Mouse (Mus musculus): ENCODE measurements around the gene Ntrk3. TPM values are rescaled to one million over a fixed set of nuclear protein-coding genes. Genes with fewer than 3 reads are reported as not detected.

Gene Ntrk3
- polyA plus RNA-seq (2016; fragmentation: Nextera tagmentation; extraction: Ambion mirVana), result 0.24 and 0.79 TPM in 2 replicates

DNA sequence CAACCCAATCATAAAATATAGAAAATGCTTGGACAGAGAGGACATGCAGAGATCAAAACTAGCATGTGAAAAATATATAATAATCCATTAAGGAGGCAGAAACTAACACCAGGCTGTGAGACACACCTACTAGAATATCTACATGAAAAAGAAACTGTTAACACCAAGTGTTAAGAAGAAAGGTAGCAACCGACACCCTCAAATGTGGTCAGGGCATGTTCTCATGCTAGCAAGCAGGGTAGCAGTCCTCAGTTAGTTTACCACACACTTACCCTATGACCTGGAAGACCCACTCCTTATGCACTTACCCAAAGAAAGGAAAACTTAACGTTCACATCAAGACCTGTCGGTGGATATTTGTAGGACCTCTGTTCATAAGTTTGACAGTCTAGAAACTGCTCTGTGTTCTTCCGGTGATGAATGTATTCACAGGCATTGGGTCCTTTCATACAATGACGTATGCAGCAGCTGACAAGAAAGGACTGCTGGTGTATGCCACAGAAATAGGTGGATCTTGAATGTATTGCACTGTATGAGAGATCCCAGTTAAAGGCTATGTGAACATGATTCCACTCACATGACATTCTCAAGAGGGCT, at the start of gene Ntrk3:
TSS of gene Ntrk3 (minus strand) at position 399 of the 597 bp plus-strand sequence.
- WGBS (ENCODE audit: insufficient replicate concordance), result 66% methylated on average over 5 of the region's 5 CpGs
- no peak within 1 kb of the TSS for H3K4me3 ChIP-seq
- H3K27ac ChIP-seq, result no peak within 1 kb of the TSS
- ATAC-seq, result no peak
- no peaks in the 10 kb centered on the region for H3K27me3 ChIP-seq (replicated peaks)
- H3K9me3 ChIP-seq (replicated peaks), result no peaks in the 10 kb centered on the region
- no peaks in the 10 kb centered on the region for H3K4me1 ChIP-seq
- H3K4me2 ChIP-seq, result no peak within 1 kb of the TSS
- H3K9ac ChIP-seq, result no peak within 1 kb of the TSS
- H3K36me3 ChIP-seq, result no peaks in the 10 kb centered on the region

DNA sequence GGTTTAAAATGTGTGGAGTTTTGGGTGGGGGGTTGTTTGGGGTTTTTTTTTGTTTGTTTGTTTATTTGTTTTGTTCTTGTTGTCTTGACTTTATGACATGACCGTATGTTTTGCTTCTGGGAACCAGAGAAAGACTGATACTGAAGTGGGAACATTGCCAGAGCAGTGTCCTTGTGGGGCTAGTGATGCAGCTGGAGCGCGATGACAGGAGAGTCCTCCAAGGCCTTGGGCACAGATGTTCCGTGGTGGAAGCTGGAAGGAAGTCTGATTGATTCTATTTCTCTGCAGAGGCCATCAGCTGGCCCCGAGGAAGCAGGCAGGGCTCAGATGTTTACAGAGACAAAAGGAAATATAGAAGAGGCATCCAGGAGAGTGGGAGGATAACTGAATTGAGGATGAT, 48.1 kb upstream of the Ntrk3 start:
- no peaks in the 10 kb centered on the region for H3K9me3 ChIP-seq (replicated peaks)
- H3K4me3 ChIP-seq, result no peak overlapping the region
- no peak for ATAC-seq
- H3K4me2 ChIP-seq, result no peak overlapping the region
- H3K36me3 ChIP-seq, result peaks cover 62% of the 10 kb centered on the region
- H3K4me1 ChIP-seq, result peaks cover 39% of the 10 kb centered on the region
- H3K27me3 ChIP-seq (replicated peaks), result no peaks in the 10 kb centered on the region
- 74% methylated on average over 5 of the region's 5 CpGs for WGBS (ENCODE audit: insufficient replicate concordance)
- no peak overlapping the region for H3K27ac ChIP-seq
- no peak overlapping the region for H3K9ac ChIP-seq

DNA sequence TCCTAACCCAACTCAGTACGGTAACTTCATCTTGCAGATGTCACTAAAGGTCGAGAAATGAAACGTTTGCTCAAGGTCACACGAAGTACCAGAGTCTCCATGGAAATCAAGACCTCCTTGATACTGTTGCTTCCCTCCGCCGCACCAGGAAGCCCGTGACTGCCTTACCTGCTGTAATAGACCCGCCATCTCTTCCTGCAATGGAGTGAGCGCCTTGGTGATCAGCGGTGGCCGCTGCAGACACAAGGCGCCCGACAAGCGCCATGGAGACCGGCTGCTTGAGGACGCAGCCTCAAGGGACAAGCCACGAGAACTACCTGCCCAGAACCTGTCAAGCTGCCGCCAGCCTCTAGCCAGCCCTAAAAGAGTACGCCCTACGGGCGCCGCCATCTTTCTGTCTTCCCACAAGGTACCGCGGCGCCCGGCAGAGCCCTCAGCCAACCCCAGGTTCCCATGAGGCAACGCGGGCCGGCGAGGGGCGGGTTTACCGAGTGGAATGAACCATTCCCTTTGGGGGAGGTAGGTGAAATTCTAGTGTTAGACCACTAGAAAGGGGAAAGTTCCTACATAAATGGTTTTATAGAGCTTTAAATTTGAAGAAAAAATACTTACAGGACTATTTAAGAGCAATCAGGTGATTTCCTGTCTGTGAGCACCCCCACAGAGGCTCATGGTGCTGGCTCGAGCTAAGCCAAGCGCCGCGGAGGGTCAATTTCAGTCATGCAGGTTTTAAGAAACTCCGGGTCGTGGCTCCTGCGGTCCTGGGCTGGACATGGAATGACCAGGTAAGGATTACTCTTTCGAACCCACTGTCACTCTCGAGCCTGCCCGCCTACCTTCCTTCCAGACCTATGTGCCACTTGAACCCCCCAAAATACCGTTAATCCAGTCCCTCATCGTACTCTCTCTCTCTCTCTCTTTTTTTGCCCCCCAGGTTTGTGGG, 45.1 kb upstream of the Ntrk3 start, which contains the start of the genes Mrps11 and Mrpl46:
TSS of gene Mrps11 (plus strand) at position 481 of the 943 bp plus-strand sequence.
TSS of gene Mrpl46 (minus strand) at position 893 of the 943 bp plus-strand sequence.
- Histone ChIP-seq H3K36me3 (peaks cover 62% of the 10 kb centered on the region), H3K4me3 (peak within 1 kb of the TSS; percentile 94), H3K27me3 (replicated peaks) (no peaks in the 10 kb centered on the region), H3K27ac (peak within 1 kb of the TSS; percentile 61), H3K9me3 (replicated peaks) (no peaks in the 10 kb centered on the region), H3K4me2 (peak within 1 kb of the TSS; percentile 87), H3K4me1 (peaks cover 35% of the 10 kb centered on the region), H3K9ac (peak within 1 kb of the TSS; percentile 90)
- peak; percentile 98 for ATAC-seq
- under 1% methylated on average over 44 of the region's 44 CpGs for WGBS (ENCODE audit: insufficient replicate concordance)

DNA sequence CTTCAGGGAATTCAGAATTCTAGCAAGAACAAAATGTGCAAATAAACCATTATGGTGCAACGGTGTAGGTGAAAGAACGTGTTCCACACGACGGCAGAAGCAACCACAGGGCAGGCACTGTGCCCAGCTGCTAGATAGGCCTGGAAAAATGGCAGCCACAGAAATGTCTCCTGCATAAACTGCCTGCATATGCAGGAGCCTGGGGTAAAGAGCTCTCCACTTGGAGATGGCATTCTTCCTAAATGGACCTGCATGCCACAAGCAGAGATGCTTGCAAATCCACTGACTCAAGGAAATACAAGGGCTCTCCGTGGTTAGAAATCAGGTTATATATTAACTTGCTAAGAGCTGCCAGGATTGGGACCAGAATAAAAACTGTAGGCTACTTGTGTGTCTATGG, 40.9 kb upstream of the Ntrk3 start:
- Histone ChIP-seq H3K4me2 (no peak overlapping the region), H3K9ac (no peak overlapping the region), H3K27me3 (replicated peaks) (no peaks in the 10 kb centered on the region), H3K4me3 (no peak overlapping the region), H3K9me3 (replicated peaks) (no peaks in the 10 kb centered on the region), H3K27ac (no peak overlapping the region), H3K36me3 (peaks cover 72% of the 10 kb centered on the region), H3K4me1 (peaks cover 15% of the 10 kb centered on the region)
- ATAC-seq, result no peak
- 83% methylated on average over 5 of the region's 5 CpGs for WGBS (ENCODE audit: insufficient replicate concordance)

DNA sequence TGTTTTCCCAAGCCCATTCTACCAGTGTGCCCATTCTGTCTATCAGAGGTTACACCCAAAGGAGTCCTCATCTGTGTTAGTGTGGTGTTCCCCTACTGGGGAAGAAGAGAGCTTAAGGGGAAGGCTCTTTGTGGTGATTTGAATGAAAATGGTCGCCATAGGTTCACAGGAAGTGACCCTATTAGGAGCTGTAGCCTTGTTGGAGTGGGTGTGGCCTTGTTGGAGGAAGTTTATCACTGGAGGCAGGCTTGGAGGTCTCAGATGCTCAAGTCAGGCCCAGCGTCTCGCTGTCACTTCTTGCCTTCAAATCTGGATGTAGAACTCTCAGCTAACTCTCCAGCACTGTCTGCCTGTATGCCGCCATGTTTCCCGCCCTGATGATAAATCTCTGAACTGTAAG, 33.1 kb upstream of the Ntrk3 start:
- no peak overlapping the region for H3K9ac ChIP-seq
- no peak overlapping the region for H3K27ac ChIP-seq
- 0 out of 2 replicates have a peak, but pooled peaks cover 4% of the 10 kb centered on the region for H3K27me3 ChIP-seq (replicated peaks)
- ATAC-seq, result no peak
- H3K36me3 ChIP-seq, result peaks cover 33% of the 10 kb centered on the region
- H3K4me1 ChIP-seq, result no peaks in the 10 kb centered on the region
- H3K4me3 ChIP-seq, result no peak overlapping the region
- no peak overlapping the region for H3K4me2 ChIP-seq
- 72% methylated on average over 5 of the region's 5 CpGs for WGBS (ENCODE audit: insufficient replicate concordance)
- H3K9me3 ChIP-seq (replicated peaks), result no peaks in the 10 kb centered on the region

DNA sequence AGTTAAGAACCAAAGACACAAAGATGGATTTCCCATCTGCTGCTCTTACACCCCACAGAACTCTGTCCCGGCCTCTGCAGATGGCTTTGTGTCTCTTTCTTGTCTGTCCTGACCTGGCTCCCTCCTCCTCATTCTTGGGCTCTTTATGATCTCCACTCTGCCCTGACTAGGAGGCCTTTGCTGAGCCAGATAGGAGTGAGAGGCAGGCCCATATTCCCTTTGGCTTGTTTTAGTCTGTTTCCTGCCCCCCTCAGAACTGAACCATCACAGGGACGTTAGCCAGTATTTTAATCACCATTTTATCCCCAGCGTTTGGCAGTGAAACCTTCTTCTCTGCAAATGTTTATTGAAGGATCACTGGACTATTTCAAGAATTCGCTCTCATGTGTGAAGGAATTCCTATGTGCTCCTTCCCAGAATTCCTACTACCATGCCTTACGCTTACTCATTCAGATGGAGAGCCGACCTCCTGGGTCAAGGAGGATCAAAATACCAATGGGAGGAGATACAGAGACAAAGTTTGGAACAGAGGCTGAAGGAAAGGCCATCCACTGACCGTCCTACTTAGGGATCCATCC, 31.4 kb upstream of the Ntrk3 start:
- no peak for ATAC-seq
- Histone ChIP-seq H3K27me3 (replicated peaks) (peaks cover 7% of the 10 kb centered on the region; the same call in 1 of the 2 replicates), H3K9ac (no peak overlapping the region), H3K27ac (no peak overlapping the region), H3K4me2 (no peak overlapping the region), H3K9me3 (replicated peaks) (no peaks in the 10 kb centered on the region), H3K4me1 (no peaks in the 10 kb centered on the region), H3K36me3 (peaks cover 16% of the 10 kb centered on the region), H3K4me3 (no peak overlapping the region)
- 54% methylated on average over 7 of the region's 7 CpGs for WGBS (ENCODE audit: insufficient replicate concordance)

DNA sequence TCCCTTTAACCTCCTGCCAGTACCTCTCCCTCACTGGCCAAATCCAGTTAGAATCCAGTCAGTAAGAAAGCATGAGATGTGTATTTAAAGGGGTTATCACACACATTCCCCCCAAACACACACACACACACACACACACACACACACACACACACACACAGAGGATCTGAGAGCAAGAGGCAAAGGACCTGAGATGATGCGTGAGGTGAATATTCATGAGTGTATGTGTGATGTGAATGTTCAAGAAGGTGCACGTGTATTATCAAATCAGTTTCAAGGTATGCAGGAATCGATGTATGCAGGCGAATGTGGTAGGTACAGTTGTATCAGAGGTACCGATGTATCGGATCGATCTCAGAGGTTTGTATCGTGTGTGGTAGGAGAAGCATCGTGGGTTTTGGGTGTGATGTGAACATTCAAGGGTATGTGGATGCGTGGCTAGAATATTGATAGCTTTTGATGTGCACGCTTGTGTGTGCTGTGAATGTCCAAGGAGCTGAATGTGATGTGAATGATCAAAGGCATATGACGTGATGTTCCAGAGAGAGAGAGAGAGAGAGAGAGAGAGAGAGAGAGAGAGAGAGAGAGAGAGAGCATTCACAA, 30.2 kb upstream of the Ntrk3 start:
- ATAC-seq, result no peak
- WGBS (ENCODE audit: insufficient replicate concordance), result 76% methylated on average over 12 of the region's 12 CpGs

DNA sequence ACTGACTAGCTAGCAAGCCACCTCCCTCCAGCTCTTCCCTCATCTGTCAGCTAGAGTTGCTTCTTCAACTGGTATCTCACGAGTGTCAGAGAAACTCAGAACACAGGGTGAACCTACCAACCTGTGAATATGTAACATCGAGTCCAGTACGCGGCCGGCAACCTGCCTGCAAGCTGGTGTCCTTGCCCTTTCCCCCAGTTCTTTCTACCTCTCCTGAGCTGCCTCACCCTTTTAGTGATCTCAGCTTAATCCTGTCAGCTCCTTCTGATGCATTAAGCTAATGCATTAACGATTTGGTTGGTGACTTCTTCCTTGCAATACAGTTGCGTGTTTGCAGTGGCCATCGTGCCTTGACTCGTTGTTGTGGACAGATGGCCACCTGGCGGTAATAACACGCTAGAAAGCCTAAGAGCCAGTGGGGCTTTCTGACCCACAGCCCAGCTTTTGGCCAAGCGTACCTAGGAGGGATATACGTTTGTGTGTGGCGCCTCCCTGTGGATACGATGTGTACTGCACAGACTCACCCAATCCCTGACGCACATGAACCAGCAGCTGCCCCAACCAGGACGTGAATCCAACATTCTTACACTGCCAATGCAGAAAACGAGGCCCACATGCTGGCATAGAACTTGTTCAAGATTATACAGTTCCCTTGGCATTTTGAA, 28.3 kb upstream of the Ntrk3 start:
- Histone ChIP-seq H3K4me3 (no peak overlapping the region), H3K27ac (no peak overlapping the region), H3K9ac (no peak overlapping the region), H3K4me2 (no peak overlapping the region), H3K9me3 (replicated peaks) (no peaks in the 10 kb centered on the region), H3K36me3 (no peaks in the 10 kb centered on the region), H3K27me3 (replicated peaks) (peaks cover 7% of the 10 kb centered on the region; the same call in 1 of the 2 replicates), H3K4me1 (no peaks in the 10 kb centered on the region)
- no peak for ATAC-seq
- WGBS (ENCODE audit: insufficient replicate concordance), result 20% methylated on average over 18 of the region's 18 CpGs

More for the DNA sequence above, 30.2 kb upstream of the Ntrk3 start:
- Histone ChIP-seq H3K27ac (no peak overlapping the region), H3K27me3 (replicated peaks) (peaks cover 7% of the 10 kb centered on the region; the same call in 1 of the 2 replicates), H3K4me1 (no peaks in the 10 kb centered on the region), H3K4me3 (no peak overlapping the region), H3K36me3 (peaks cover 4% of the 10 kb centered on the region), H3K9me3 (replicated peaks) (no peaks in the 10 kb centered on the region), H3K4me2 (no peak overlapping the region), H3K9ac (no peak overlapping the region)

DNA sequence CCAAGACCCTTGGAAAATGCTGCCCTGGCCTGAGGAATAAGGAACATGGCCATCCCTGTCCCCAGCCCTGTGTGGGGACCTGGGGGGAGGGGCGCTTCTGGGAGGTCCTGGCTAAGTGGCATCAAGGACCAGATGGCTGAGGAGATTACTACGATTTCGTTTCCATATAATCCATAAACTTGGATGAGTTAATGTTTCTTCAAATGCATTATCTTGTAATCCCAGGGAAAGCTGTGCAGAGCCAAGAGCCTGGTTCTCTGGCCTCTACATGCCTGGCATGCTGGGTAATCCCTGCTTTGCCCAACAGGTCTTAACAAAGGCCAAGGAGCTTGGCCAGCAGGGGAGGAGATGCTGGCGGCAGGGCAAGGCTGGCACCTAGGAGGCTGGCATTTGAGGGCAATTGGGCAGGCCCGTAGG, 27.4 kb upstream of the Ntrk3 start:
- no peak overlapping the region for H3K4me3 ChIP-seq
- H3K4me1 ChIP-seq, result no peaks in the 10 kb centered on the region
- no peaks in the 10 kb centered on the region for H3K9me3 ChIP-seq (replicated peaks)
- WGBS (ENCODE audit: insufficient replicate concordance), result 61% methylated on average over 5 of the region's 5 CpGs
- no peak overlapping the region for H3K27ac ChIP-seq
- no peak overlapping the region for H3K4me2 ChIP-seq
- no peak overlapping the region for H3K9ac ChIP-seq
- H3K36me3 ChIP-seq, result no peaks in the 10 kb centered on the region
- no peak for ATAC-seq
- peaks cover 7% of the 10 kb centered on the region; the same call in 1 of the 2 replicates for H3K27me3 ChIP-seq (replicated peaks)

DNA sequence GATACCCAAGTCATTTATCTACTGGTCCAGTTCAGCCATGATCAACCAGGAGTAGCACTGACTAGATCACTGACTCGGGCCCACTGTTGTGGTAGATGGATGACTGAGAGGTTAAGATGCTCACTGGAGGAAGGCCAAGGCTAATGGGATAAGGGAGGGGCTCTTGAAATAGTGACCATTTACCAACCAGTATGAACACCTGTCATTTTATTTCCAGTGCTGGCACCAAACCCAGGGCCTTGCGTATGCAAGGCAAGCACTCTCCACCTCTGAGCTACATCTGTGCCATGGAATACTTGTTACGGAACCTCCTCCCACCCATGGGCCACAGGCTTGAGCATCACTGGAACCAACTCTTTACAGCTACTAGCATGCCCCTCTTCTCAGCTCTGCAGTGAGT, 26.0 kb upstream of the Ntrk3 start:
- 72% methylated on average over 3 of the region's 3 CpGs for WGBS (ENCODE audit: insufficient replicate concordance)
- H3K27ac ChIP-seq, result no peak overlapping the region
- no peak overlapping the region for H3K9ac ChIP-seq

DNA sequence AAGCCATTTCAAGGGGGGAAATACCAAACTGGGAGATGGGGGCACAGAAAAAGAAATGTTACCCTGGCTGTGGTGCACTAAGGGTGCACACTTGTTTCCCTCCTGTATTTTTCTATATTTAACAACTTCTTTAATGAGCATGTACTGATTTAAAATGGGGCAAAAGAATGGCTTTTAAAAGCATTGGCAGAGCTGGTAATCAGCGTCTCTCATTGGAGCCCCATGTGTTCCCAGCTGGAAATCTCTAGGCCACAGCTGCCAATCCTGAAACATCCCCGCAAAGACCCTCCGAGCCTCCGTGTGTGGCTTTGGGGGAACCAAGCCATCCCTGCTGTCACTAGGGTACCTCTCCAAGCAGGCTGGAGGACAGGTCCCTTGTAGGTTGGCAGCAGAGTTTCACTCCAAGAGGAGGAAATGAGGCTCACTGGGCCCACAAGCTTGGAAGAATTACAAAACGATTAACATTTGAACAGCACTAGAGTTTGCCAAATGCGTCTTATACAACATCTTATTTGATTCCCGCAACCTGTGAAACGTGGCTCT, 16.7 kb upstream of the Ntrk3 start:
- H3K27me3 ChIP-seq (replicated peaks), result no peaks in the 10 kb centered on the region
- H3K4me2 ChIP-seq, result no peak overlapping the region
- ATAC-seq, result no peak
- no peaks in the 10 kb centered on the region for H3K4me1 ChIP-seq
- H3K9ac ChIP-seq, result no peak overlapping the region
- 58% methylated on average over 8 of the region's 8 CpGs for whole genome bisulfite sequencing (ENCODE audit: insufficient replicate concordance)
- H3K4me3 ChIP-seq, result no peak overlapping the region
- no peaks in the 10 kb centered on the region for H3K36me3 ChIP-seq
- no peak overlapping the region for H3K27ac ChIP-seq
- no peaks in the 10 kb centered on the region for H3K9me3 ChIP-seq (replicated peaks)

More for the DNA sequence above, 26.0 kb upstream of the Ntrk3 start:
- H3K4me1 ChIP-seq, result no peaks in the 10 kb centered on the region
- H3K36me3 ChIP-seq, result no peaks in the 10 kb centered on the region
- no peak overlapping the region for H3K4me2 ChIP-seq
- H3K27me3 ChIP-seq (replicated peaks), result peaks cover 5% of the 10 kb centered on the region; the same call in 1 of the 2 replicates
- H3K9me3 ChIP-seq (replicated peaks), result no peaks in the 10 kb centered on the region
- ATAC-seq, result no peak
- H3K4me3 ChIP-seq, result no peak overlapping the region
